Mouse (Mus musculus) C3H10T1/2 (cell line): Measurements from ENCODE around the gene Elovl3. TPM values are rescaled to one million over a fixed set of nuclear protein-coding genes. Genes with fewer than 3 reads are reported as not detected.

Experiments used
- polyA plus RNA-seq, 2 experiments: library from polyadenylated mRNA; unstranded; fragments of >200 nt; fragmentation: generic; extraction: Trizol; gene quantifications; one replicate each; pipeline ENCODE4 v1.2.1; 2012; ENCODE audit warnings: missing spikeins in 2 of 2

The Elovl3 gene
- polyA plus RNA-seq = under 1 TPM in 1 of 2 experiments, not detected in 1; 0.01 TPM

GRCm38 (mm10) chr19:46131694-46132525 lies at the start of gene Elovl3:
Gene Elovl3, plus strand, starts transcription at chr19:46131897.

DNA sequence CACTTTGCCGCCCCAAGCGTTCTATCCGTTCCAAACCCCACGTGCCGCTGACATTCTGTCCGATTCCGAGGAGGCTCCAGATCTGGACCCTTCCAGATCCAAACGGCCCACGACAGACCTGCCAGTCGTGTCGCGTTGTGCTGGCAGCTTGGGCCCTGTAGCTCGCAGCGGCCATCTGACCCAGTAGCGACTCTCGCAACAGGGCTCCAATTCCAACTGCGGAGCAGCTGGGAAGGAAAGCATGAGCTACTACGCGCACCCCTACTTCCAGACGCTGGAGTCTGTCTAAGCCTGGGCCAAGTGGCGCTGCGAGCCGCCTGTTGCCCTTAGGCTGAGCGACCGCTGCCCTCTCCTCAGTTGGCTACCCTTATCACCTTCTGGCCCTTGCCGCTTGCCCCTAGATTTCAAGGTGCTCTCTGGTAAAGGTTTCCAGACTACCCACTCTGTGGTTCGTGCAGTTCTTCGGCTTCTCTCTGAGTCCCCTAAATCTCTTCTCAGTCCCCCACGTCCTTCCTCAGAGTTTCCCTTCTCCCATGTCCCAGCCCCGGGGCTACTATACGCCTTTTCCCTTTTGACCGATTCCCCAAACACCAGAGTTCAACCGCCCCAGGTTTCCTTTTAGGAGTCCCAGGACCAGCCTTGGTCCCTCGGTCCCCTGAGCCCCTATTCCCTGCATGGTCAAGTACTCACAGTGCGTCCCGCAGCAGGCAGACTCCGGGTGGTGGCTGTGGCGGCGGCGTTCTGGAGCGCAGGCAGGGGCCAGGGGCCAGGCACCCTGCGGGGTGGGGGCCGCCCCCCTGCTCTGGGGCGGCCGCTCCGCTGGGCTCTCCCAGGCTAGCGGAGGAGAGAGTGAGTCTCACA lies 16.0 kb downstream of the Elovl3 start, which contains the start of gene Pitx3:
Gene Pitx3 (minus strand): TSS at position 816 of the 861 bp plus-strand sequence.

DNA sequence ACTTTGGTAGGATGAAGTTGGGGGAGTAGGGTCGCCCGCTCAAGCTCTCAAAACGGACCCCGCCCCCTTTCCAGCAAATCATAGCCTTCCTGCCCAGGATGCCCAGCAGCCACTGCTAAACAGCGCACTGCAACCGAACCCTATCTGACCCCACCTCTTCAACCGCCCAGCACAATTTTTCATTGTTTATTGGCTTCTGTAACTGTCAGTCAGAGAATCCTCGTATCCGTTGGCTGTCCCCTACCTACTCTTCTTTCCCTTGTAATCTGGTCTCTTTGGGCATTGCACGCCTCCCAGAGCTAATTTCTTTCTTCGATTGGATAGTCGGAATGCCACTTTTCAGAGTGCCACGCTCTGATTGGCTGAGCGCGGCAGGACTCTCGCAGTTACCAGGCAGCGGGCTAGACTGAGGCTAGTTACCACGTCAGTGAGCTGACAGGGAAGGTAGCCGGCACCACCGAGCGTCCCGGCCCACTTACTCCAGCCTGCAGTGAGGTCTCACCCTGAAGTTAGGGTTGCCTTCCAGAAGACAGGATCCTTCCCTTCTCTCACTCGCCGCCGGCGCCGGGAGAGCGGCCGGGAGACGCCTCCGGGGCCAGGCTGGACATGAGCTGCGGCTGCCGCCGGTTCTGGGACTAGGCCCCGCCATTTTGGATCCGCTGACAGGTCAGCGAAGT lies 20.6 kb downstream of the Elovl3 start, which contains the start of gene Gbf1:
Gene Gbf1 (plus strand): TSS at position 383 of the 677 bp plus-strand sequence.

Other genes starting within 250 kb of the Elovl3 start
- 10 to 100 TPM in 1 of 2 experiments, 1 to 10 TPM in 1; 2.9 to 13.8 TPM for gene Armh3, start 133.4 kb upstream of the Elovl3 start, polyA plus RNA-seq
- 10 to 100 TPM; 14.9 to 20.3 TPM for gene Hps6, start 128.4 kb upstream of the Elovl3 start, polyA plus RNA-seq
- gene Pprc1, start 87.0 kb upstream of the Elovl3 start, polyA plus RNA-seq = 10 to 100 TPM; 14.1 to 17.5 TPM
- 100 to 1,000 TPM in 1 of 2 experiments, 10 to 100 TPM in 1; 76.7 to 219 TPM for gene Ldb1, start 86.7 kb upstream of the Elovl3 start, polyA plus RNA-seq
- 10 to 100 TPM; 25.0 to 28.8 TPM for gene Nolc1, start 56.0 kb upstream of the Elovl3 start, polyA plus RNA-seq
- gene Pitx3, start 16.4 kb downstream of the Elovl3 start, polyA plus RNA-seq = not detected
- gene Gbf1, start 20.6 kb downstream of the Elovl3 start, polyA plus RNA-seq = 10 to 100 TPM; 26.6 to 62.4 TPM
- 10 to 100 TPM; 63.7 to 85.1 TPM for gene Nfkb2, start 172.4 kb downstream of the Elovl3 start, polyA plus RNA-seq
- 10 to 100 TPM; 13.8 to 39.2 TPM for gene Psd, start 195.3 kb downstream of the Elovl3 start, polyA plus RNA-seq
- gene Fbxl15, start 196.3 kb downstream of the Elovl3 start, polyA plus RNA-seq = 10 to 100 TPM; 25.0 to 36.3 TPM
- gene Cuedc2, start 206.8 kb downstream of the Elovl3 start, polyA plus RNA-seq = 100 to 1,000 TPM; 281 to 410 TPM
- 1 to 10 TPM in 1 of 2 experiments, under 1 TPM in 1; 0.83 to 3.8 TPM for gene Mfsd13a, start 209.2 kb downstream of the Elovl3 start, polyA plus RNA-seq
- gene 2310034G01Rik, start 218.4 kb downstream of the Elovl3 start, polyA plus RNA-seq = 1 to 10 TPM; 1.2 to 4.6 TPM